Mouse (Mus musculus): ENCODE measurements at regions not wholly inside any gene's neighbourhood (a gene's known extent, or its start where the extent isn't known, plus 50 kb on each side); places are given as distances from the start of the nearest gene placed in this dataset.

DNA sequence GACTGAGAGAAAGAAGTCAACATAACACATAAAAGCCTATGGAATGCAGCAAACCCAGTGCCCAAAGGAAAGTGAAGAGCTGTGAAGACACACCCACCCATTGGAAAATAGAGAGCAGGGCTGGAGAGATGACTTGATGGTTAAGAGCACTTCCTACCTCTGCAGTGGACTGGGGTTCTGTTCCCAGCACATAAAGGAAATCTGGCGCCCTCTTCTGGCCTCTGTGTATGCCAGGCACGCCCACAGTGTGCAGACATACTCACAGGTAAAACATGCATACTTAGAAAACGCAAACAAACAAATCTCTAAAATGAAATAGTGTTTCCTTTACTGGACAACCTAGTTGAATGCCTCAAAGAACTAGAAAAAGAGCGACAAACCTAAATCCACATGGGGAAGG, 440.4 kb downstream of the Fgf9 start:
- TF ChIP-seq CTCF (IDR thresholded peaks at IDR 0.05; ENCODE audit: control insufficient read depth, insufficient read depth, insufficient read length), result no peak
- TF ChIP-seq USF1 (IDR thresholded peaks at IDR 0.05; ENCODE audit: low read depth), result no peak

Measured in C2C12 (cell line).